Mouse (Mus musculus) cortical plate, adult 2 months (tissue): ENCODE results near the gene Nosip.

Experiments
- CTCF ChIP-seq: fragments of 200-500 bp; IDR thresholded peaks from 2 replicates; pipeline ENCODE4 v1.5.1; 2011; ENCODE audit warnings: mild to moderate bottlenecking, control low read depth, low read length; ENCODE audit not compliant: insufficient read depth; ENCODE audit errors: extremely low read depth
- POLR2A ChIP-seq: fragments of 200-500 bp; IDR thresholded peaks from 2 replicates; pipeline ENCODE4 v1.6.1; 2011; ENCODE audit warnings: mild to moderate bottlenecking, low read length, control low read depth; ENCODE audit not compliant: insufficient read depth; ENCODE audit errors: extremely low read depth

GRCm38 (mm10) chr7:45068000-45068318 lies 5.7 kb downstream of the Nosip start:
- TF ChIP-seq POLR2A (no peak), CTCF (peak; percentile 72)
